Mouse (Mus musculus) testis, adult 10 weeks (tissue): ENCODE data around the gene Trpm1. TPM values are rescaled to one million over a fixed set of nuclear protein-coding genes. Genes with fewer than 3 reads are reported as not detected.

Experiments used
- polyA plus RNA-seq: library from polyadenylated mRNA; stranded (reverse); fragments of 350-450 nt; fragmentation: Illumina TruSeq; extraction: RNeasy Lipid Tissue Mini Kit (QIAGEN cat#74804); gene quantifications from one replicate; pipeline ENCODE4 v1.2.3, GENCODE M21; 2014; ENCODE audit warnings: low read depth, low replicate concordance

Gene Trpm1
- polyA plus RNA-seq = 2.1 TPM

GRCm38 (mm10) chr7:64153535-64153934, at the start of gene Trpm1:
TSS of gene Trpm1 (plus strand) at chr7:64153835.

GRCm38 (mm10) chr7:64287414-64288091, 133.9 kb downstream of the Trpm1 start, which contains the start of gene Mtmr10:
TSS of gene Mtmr10 (plus strand) at chr7:64287653.

Other genes starting within 250 kb of the Trpm1 start
- gene E030018B13Rik, start 237.0 kb upstream of the Trpm1 start, polyA plus RNA-seq = not detected
- 1.1 TPM for gene Klf13, start 214.9 kb upstream of the Trpm1 start, polyA plus RNA-seq
- gene Mtmr10, start 133.8 kb downstream of the Trpm1 start, polyA plus RNA-seq = 13.4 TPM
- 2.1 TPM for gene Fan1, start 220.3 kb downstream of the Trpm1 start, polyA plus RNA-seq
- 60.8 TPM for gene Mphosph10, start 238.4 kb downstream of the Trpm1 start, polyA plus RNA-seq
- 26.9 TPM for gene Mcee, start 238.8 kb downstream of the Trpm1 start, polyA plus RNA-seq